Mouse (Mus musculus) spleen, adult 2 months (tissue): ENCODE data around the gene Ninj2.

ENCODE experiments used
- CTCF ChIP-seq: fragments of 200-500 bp; IDR thresholded peaks from 2 replicates; pipeline ENCODE4 v1.5.1; 2011; ENCODE audit warnings: mild to moderate bottlenecking, inconsistent platforms; ENCODE audit not compliant: insufficient read depth, insufficient read length, insufficient replicate concordance; ENCODE audit errors: extremely low read depth
- POLR2A ChIP-seq: fragments of 200-500 bp; IDR thresholded peaks from 2 replicates; pipeline ENCODE4 v1.6.1; 2011; ENCODE audit warnings: low read depth, low read length, inconsistent platforms

- TF ChIP-seq CTCF (no peak), POLR2A (no peak)
Measured at GRCm38 (mm10) chr6:120115443-120115842, 22.3 kb downstream of the Ninj2 start.
